Mouse (Mus musculus): ENCODE data around the gene Zfp940. TPM values are rescaled to one million over a fixed set of nuclear protein-coding genes. Genes with fewer than 3 reads are reported as not detected.

Zfp940 gene
- polyA plus RNA-seq, 1 experiment from 2014 or later = 1.1 TPM

GRCm38 (mm10) chr7:29844616-29845015 is 8.9 kb downstream of the Zfp940 start:
- Histone ChIP-seq H3K36me3 (peaks cover 16% of the 10 kb centered on the region), H3K27me3 (no peaks in the 10 kb centered on the region), H3K4me2 (no peak overlapping the region), H3K4me1 (replicated peaks) (no peaks in the 10 kb centered on the region), H3K9me3 (replicated peaks) (no peaks in the 10 kb centered on the region), H3K27ac (no peak overlapping the region), H3K9ac (no peak overlapping the region), H3K4me3 (replicated peaks) (no peak overlapping the region)
- WGBS (ENCODE audit: insufficient replicate concordance) = 77% methylated on average over 5 of the region's 5 CpGs
- no peak for DNase-seq
- no peak for ATAC-seq (ENCODE audit: low read depth)

- Histone ChIP-seq H3K36me3 (peaks cover 16% of the 10 kb centered on the region), H3K27me3 (no peaks in the 10 kb centered on the region), H3K4me2 (no peak overlapping the region), H3K27ac (no peak overlapping the region), H3K9ac (no peak overlapping the region), H3K9me3 (replicated peaks) (no peaks in the 10 kb centered on the region), H3K4me3 (replicated peaks) (no peak overlapping the region), H3K4me1 (replicated peaks) (no peaks in the 10 kb centered on the region)
- DNase-seq (no peak), ATAC-seq (ENCODE audit: low read depth) (no peak)
- 94% methylated on average over 1 of the region's 1 CpGs for WGBS (ENCODE audit: insufficient replicate concordance)
Measured at GRCm38 (mm10) chr7:29842105-29842504, 11.4 kb downstream of the Zfp940 start.

- H3K27me3 ChIP-seq = no peaks in the 10 kb centered on the region
- WGBS (ENCODE audit: insufficient replicate concordance) = 52% methylated on average over 3 of the region's 3 CpGs
- H3K27ac ChIP-seq = no peak overlapping the region
- no peak overlapping the region for H3K9ac ChIP-seq
- ATAC-seq (ENCODE audit: low read depth) = no peak
- H3K4me1 ChIP-seq (replicated peaks) = no peaks in the 10 kb centered on the region
- H3K36me3 ChIP-seq = no peaks in the 10 kb centered on the region
- H3K9me3 ChIP-seq (replicated peaks) = no peaks in the 10 kb centered on the region
- no peak overlapping the region for H3K4me2 ChIP-seq
- H3K4me3 ChIP-seq (replicated peaks) = no peak overlapping the region
- no peak for DNase-seq
Measured at GRCm38 (mm10) chr7:29839256-29839655, 14.2 kb downstream of the Zfp940 start.

- H3K4me1 ChIP-seq (replicated peaks) = no peaks in the 10 kb centered on the region
- H3K9ac ChIP-seq = no peak overlapping the region
- ATAC-seq (ENCODE audit: low read depth) (no peak), DNase-seq (no peak)
- H3K9me3 ChIP-seq (replicated peaks) = no peaks in the 10 kb centered on the region
- no peak overlapping the region for H3K4me2 ChIP-seq
- H3K27me3 ChIP-seq = no peaks in the 10 kb centered on the region
- H3K36me3 ChIP-seq = peaks cover 6% of the 10 kb centered on the region; the same call in 1 of the 2 replicates
- H3K27ac ChIP-seq = no peak overlapping the region
- no peak overlapping the region for H3K4me3 ChIP-seq (replicated peaks)
- WGBS (ENCODE audit: insufficient replicate concordance) = 73% methylated on average over 1 of the region's 1 CpGs
Measured at GRCm38 (mm10) chr7:29836816-29837215, 16.7 kb downstream of the Zfp940 start.

- ATAC-seq (ENCODE audit: low read depth) (no peak), DNase-seq (no peak)
- Histone ChIP-seq H3K27ac (no peak overlapping the region), H3K9ac (no peak overlapping the region), H3K4me2 (no peak overlapping the region), H3K36me3 (peaks cover 64% of the 10 kb centered on the region), H3K4me3 (replicated peaks) (no peak overlapping the region), H3K27me3 (no peaks in the 10 kb centered on the region), H3K9me3 (replicated peaks) (peaks cover 9% of the 10 kb centered on the region; the same call in 1 of the 2 replicates), H3K4me1 (replicated peaks) (no peaks in the 10 kb centered on the region)
- 89% methylated on average over 12 of the region's 12 CpGs for WGBS (ENCODE audit: insufficient replicate concordance)
Measured at GRCm38 (mm10) chr7:29829804-29830203, 23.7 kb downstream of the Zfp940 start.

GRCm38 (mm10) chr7:29828001-29828400 is 25.5 kb downstream of the Zfp940 start:
- Histone ChIP-seq H3K36me3 (peaks cover 69% of the 10 kb centered on the region), H3K4me3 (replicated peaks) (no peak overlapping the region), H3K4me2 (no peak overlapping the region), H3K27ac (no peak overlapping the region), H3K4me1 (replicated peaks) (no peaks in the 10 kb centered on the region), H3K9ac (no peak overlapping the region), H3K9me3 (replicated peaks) (peaks cover 9% of the 10 kb centered on the region; the same call in 1 of the 2 replicates), H3K27me3 (no peaks in the 10 kb centered on the region)
- ATAC-seq (ENCODE audit: low read depth) (no peak), DNase-seq (no peak)
- WGBS (ENCODE audit: insufficient replicate concordance) = 87% methylated on average over 12 of the region's 12 CpGs

GRCm38 (mm10) chr7:29818619-29819254 is 34.7 kb downstream of the Zfp940 start:
- Histone ChIP-seq H3K9me3 (replicated peaks) (no peaks in the 10 kb centered on the region), H3K27ac (peak overlapping the region; percentile 80)

GRCm38 (mm10) chr7:29815910-29816429 is 37.5 kb downstream of the Zfp940 start, which contains the start of gene Zfp790:
Gene Zfp790 (plus strand): TSS chr7:29816114.
- H3K27ac ChIP-seq = peak within 1 kb of the TSS; percentile 78
- no peaks in the 10 kb centered on the region for H3K27me3 ChIP-seq
- H3K4me3 ChIP-seq (replicated peaks) = peak within 1 kb of the TSS; percentile 81

More at GRCm38 (mm10) chr7:29818619-29819254, 34.7 kb downstream of the Zfp940 start:
- H3K4me3 ChIP-seq (replicated peaks) = peak overlapping the region; percentile 73
- ATAC-seq (ENCODE audit: low read depth) (peak; percentile 63), DNase-seq (peak; percentile 63)
- H3K4me1 ChIP-seq (replicated peaks) = peaks cover 53% of the 10 kb centered on the region
- peak overlapping the region; percentile 71 for H3K9ac ChIP-seq
- H3K36me3 ChIP-seq = peaks cover 23% of the 10 kb centered on the region
- 4% methylated on average over 12 of the region's 12 CpGs for WGBS (ENCODE audit: insufficient replicate concordance)
- H3K27me3 ChIP-seq = no peaks in the 10 kb centered on the region
- H3K4me2 ChIP-seq = peak overlapping the region; percentile 81

GRCm38 (mm10) chr7:29815061-29815784 is 38.2 kb downstream of the Zfp940 start:
- Histone ChIP-seq H3K4me2 (peak overlapping the region; percentile 85), H3K4me3 (replicated peaks) (peak overlapping the region; percentile 81), H3K4me1 (replicated peaks) (peaks cover 61% of the 10 kb centered on the region), H3K9me3 (replicated peaks) (no peaks in the 10 kb centered on the region), H3K27me3 (no peaks in the 10 kb centered on the region), H3K9ac (peak overlapping the region; percentile 80), H3K36me3 (no peaks in the 10 kb centered on the region), H3K27ac (peak overlapping the region; percentile 54)
- DNase-seq (no peak), ATAC-seq (ENCODE audit: low read depth) (peak; percentile 44)
- WGBS (ENCODE audit: insufficient replicate concordance) = 3% methylated on average over 12 of the region's 12 CpGs

More at GRCm38 (mm10) chr7:29815910-29816429, 37.5 kb downstream of the Zfp940 start, which contains the start of gene Zfp790:
- peaks cover 62% of the 10 kb centered on the region for H3K4me1 ChIP-seq (replicated peaks)
- peak within 1 kb of the TSS; percentile 80 for H3K9ac ChIP-seq
- ATAC-seq (ENCODE audit: low read depth) = peak; percentile 95
- H3K36me3 ChIP-seq = 0 out of 2 replicates have a peak, but pooled peaks cover 2% of the 10 kb centered on the region
- H3K9me3 ChIP-seq (replicated peaks) = no peaks in the 10 kb centered on the region
- H3K4me2 ChIP-seq = peak within 1 kb of the TSS; percentile 85
- under 1% methylated on average over 26 of the region's 26 CpGs for WGBS (ENCODE audit: insufficient replicate concordance)
- peak; percentile 84 for DNase-seq

GRCm38 (mm10) chr7:29814381-29814780 is 39.1 kb downstream of the Zfp940 start:
- DNase-seq = no peak
- Histone ChIP-seq H3K4me1 (replicated peaks) (peaks cover 54% of the 10 kb centered on the region), H3K4me2 (peak overlapping the region; percentile 85; the same call in 1 of the 2 replicates), H3K4me3 (replicated peaks) (no peak overlapping the region), H3K36me3 (no peaks in the 10 kb centered on the region), H3K9me3 (replicated peaks) (no peaks in the 10 kb centered on the region), H3K27ac (no peak overlapping the region), H3K9ac (no peak overlapping the region), H3K27me3 (no peaks in the 10 kb centered on the region)
- ATAC-seq (ENCODE audit: low read depth) = no peak
- 69% methylated on average over 2 of the region's 2 CpGs for WGBS (ENCODE audit: insufficient replicate concordance)

GRCm38 (mm10) chr7:29812244-29812643 is 41.2 kb downstream of the Zfp940 start:
- no peak overlapping the region for H3K27ac ChIP-seq
- H3K4me3 ChIP-seq (replicated peaks) = no peak overlapping the region
- no peak for ATAC-seq (ENCODE audit: low read depth)
- H3K9me3 ChIP-seq (replicated peaks) = no peaks in the 10 kb centered on the region
- no peak overlapping the region for H3K9ac ChIP-seq
- no peak for DNase-seq
- no peak overlapping the region for H3K4me2 ChIP-seq
- 66% methylated on average over 1 of the region's 1 CpGs for WGBS (ENCODE audit: insufficient replicate concordance)
- peaks cover 36% of the 10 kb centered on the region for H3K4me1 ChIP-seq (replicated peaks)
- H3K27me3 ChIP-seq = no peaks in the 10 kb centered on the region
- no peaks in the 10 kb centered on the region for H3K36me3 ChIP-seq

Data from liver, embryonic 13.5 days (tissue).